Mouse (Mus musculus) limb, embryonic 15.5 days (tissue): ENCODE data around the gene Pramel5. TPM values are rescaled to one million over a fixed set of nuclear protein-coding genes. Genes with fewer than 3 reads are reported as not detected.
"Not testable (repeated sequence)": the region's sequence is repeated elsewhere in the genome, so short reads cannot be mapped to it uniquely, and the experiment has no call there.

Experiments
- ATAC-seq: fragments of 200-750 bp; cut with Nextera tagmentation; 2 replicates; pipeline ENCODE4 v1.8.0; 2017; ENCODE audit warnings: low read depth, moderate TSS enrichment; ENCODE audit not compliant: insufficient number of reproducible peaks, low FRiP score, low TSS enrichment
- H3K27ac ChIP-seq: fragments of 300-500 bp; sonication (generic); 2 replicates; pipeline ENCODE4 v1.5.1; 2015; ENCODE audit warnings: moderate library complexity, mild to moderate bottlenecking, inconsistent platforms
- H3K27me3 ChIP-seq: fragments of 300-500 bp; sonication (generic); 2 replicates; pipeline ENCODE4 v1.6.1; 2015; ENCODE audit warnings: inconsistent platforms
- H3K36me3 ChIP-seq: fragments of 300-500 bp; sonication (generic); 2 replicates; pipeline ENCODE4 v1.6.1; 2015; ENCODE audit warnings: inconsistent platforms
- H3K4me1 ChIP-seq: fragments of 300-500 bp; sonication (generic); 2 replicates; pipeline ENCODE4 v1.6.1; 2015; ENCODE audit warnings: inconsistent platforms
- H3K4me2 ChIP-seq: fragments of 300-500 bp; sonication (generic); 2 replicates; pipeline ENCODE4 v1.6.1; 2015; ENCODE audit warnings: mild to moderate bottlenecking, inconsistent platforms
- H3K4me3 ChIP-seq: fragments of 300-500 bp; sonication (generic); 2 replicates; pipeline ENCODE4 v1.5.1; 2015; ENCODE audit warnings: mild to moderate bottlenecking, inconsistent platforms
- H3K9ac ChIP-seq: fragments of 300-500 bp; sonication (generic); 2 replicates; pipeline ENCODE4 v1.6.1; 2015; ENCODE audit warnings: inconsistent platforms
- H3K9me3 ChIP-seq: fragments of 300-500 bp; sonication (generic); 2 replicates; pipeline ENCODE4 v1.6.1; 2016; ENCODE audit warnings: inconsistent platforms
- WGBS: fragments of 180-500 bp; shearing (Covaris S2); methylation state at CpG from one replicate; pipeline ENCODE4 v1.1.7; 2015; 5-methylcytosine and 5-hydroxymethylcytosine counted together
- polyA plus RNA-seq: library from polyadenylated mRNA; unstranded; fragments of >200 nt; fragmentation: Nextera tagmentation; extraction: Ambion mirVana; gene quantifications from 2 replicates; pipeline ENCODE4 v1.2.1, GENCODE M21; 2015

Gene Pramel5
- polyA plus RNA-seq, result not detected in 2 replicates

GRCm38 (mm10) chr4:144280388-144280787, at the start of gene Pramel5:
Gene Pramel5 (minus strand): TSS chr4:144280488.
- H3K27ac ChIP-seq, H3K36me3 ChIP-seq, H3K4me1 ChIP-seq, H3K9ac ChIP-seq, ATAC-seq, H3K9me3 ChIP-seq, H3K27me3 ChIP-seq, H3K4me3 ChIP-seq, H3K4me2 ChIP-seq: not testable (repeated sequence)
- WGBS, result 64% methylated on average over 1 of the region's 1 CpGs

- 57% methylated on average over 4 of the region's 4 CpGs for WGBS
- not testable (repeated sequence) for H3K27me3 ChIP-seq, ATAC-seq, H3K4me3 ChIP-seq, H3K4me1 ChIP-seq, H3K36me3 ChIP-seq, H3K4me2 ChIP-seq, H3K27ac ChIP-seq, H3K9ac ChIP-seq, H3K9me3 ChIP-seq
Measured at GRCm38 (mm10) chr4:144329949-144330348, 49.7 kb upstream of the Pramel5 start, which contains the start of gene Gm13128. Gene Gm13128 (plus strand): TSS chr4:144330249.

DNA sequence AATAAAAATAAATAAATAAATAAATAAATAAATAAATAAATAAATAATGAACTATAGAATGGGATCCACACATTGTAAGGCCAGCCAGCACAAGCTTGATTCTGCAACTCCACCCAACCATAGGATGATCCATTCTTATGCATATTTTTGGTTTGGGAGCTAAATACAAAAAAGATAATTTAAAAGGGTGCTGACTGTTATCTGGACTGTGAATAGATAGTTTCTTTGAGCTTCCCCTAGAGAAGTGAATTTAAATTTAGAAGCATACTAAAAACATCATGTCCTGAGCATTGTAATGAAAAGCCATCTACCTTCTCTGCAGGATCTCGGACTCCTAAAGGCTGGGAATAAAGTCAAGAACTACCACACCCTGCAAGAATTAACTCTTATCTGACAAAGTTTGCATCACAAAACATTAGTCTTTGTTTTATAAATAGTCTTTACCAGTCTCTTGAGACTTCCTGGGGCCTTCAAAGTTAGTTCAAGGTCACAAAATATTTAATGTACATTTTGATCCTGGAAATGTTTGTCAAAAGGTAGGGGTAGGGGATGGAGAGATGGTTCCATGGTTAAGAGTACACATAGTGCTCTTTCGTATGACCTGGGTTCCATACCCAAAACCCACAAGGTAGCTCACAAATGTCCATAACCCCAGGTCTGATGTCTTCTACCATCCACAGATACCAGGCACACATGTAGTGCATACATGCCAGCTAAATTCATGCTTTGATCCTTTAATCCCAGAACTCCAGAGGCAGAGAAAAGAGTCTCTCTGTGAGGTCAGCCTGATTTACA, 32.6 kb upstream of the Pramel5 start:
- H3K27me3 ChIP-seq, H3K9me3 ChIP-seq, ATAC-seq, H3K27ac ChIP-seq, H3K4me3 ChIP-seq, H3K4me1 ChIP-seq, H3K36me3 ChIP-seq, H3K9ac ChIP-seq, H3K4me2 ChIP-seq: not testable (repeated sequence)
- 73% methylated on average over 2 of the region's 2 CpGs for WGBS

GRCm38 (mm10) chr4:144299414-144299813, 19.1 kb upstream of the Pramel5 start:
- not testable (repeated sequence) for H3K4me2 ChIP-seq, H3K4me3 ChIP-seq, H3K27me3 ChIP-seq, ATAC-seq, H3K9ac ChIP-seq, H3K9me3 ChIP-seq, H3K36me3 ChIP-seq, H3K27ac ChIP-seq, H3K4me1 ChIP-seq
- WGBS, result 54% methylated on average over 1 of the region's 1 CpGs

- not testable (repeated sequence) for H3K4me2 ChIP-seq, H3K9me3 ChIP-seq, H3K27ac ChIP-seq, H3K4me1 ChIP-seq, H3K36me3 ChIP-seq, H3K4me3 ChIP-seq, H3K27me3 ChIP-seq, ATAC-seq, H3K9ac ChIP-seq
Measured at GRCm38 (mm10) chr4:144254768-144255167, 25.5 kb downstream of the Pramel5 start.

Other genes with a start within 250 kb of the Pramel5 start
- gene Pramel4, start 221.4 kb downstream of the Pramel5 start, polyA plus RNA-seq, result not detected in 2 replicates
- not detected in 2 replicates for gene Gm13102, start 174.0 kb downstream of the Pramel5 start, polyA plus RNA-seq
- not detected in 2 replicates for gene Oog3, start 117.8 kb downstream of the Pramel5 start, polyA plus RNA-seq
- not detected in 2 replicates for gene Oog2, start 89.8 kb downstream of the Pramel5 start, polyA plus RNA-seq
- not detected in 2 replicates for gene C87977, start 67.2 kb downstream of the Pramel5 start, polyA plus RNA-seq
- gene Gm13128, start 49.8 kb upstream of the Pramel5 start, polyA plus RNA-seq, result not detected in 2 replicates
- not detected in 2 replicates for gene Gm13119, start 77.5 kb upstream of the Pramel5 start, polyA plus RNA-seq
- gene Pramef20, start 97.4 kb upstream of the Pramel5 start, polyA plus RNA-seq, result not detected in 2 replicates
- 0.41 and 0.76 TPM in 2 replicates for gene Pramef12, start 128.0 kb upstream of the Pramel5 start, polyA plus RNA-seq
- not detected in 2 replicates for gene 1700012P22Rik, start 158.3 kb upstream of the Pramel5 start, polyA plus RNA-seq
- gene Gm9944, start 172.8 kb upstream of the Pramel5 start, polyA plus RNA-seq, result not detected in 2 replicates
- gene Aadacl3, start 183.3 kb upstream of the Pramel5 start, polyA plus RNA-seq, result not detected in 2 replicates
- not detected in 2 replicates for gene 9430007A20Rik, start 239.3 kb upstream of the Pramel5 start, polyA plus RNA-seq